Mouse (Mus musculus): Measurements from ENCODE around the gene Nans. TPM values are rescaled to one million over a fixed set of nuclear protein-coding genes. Genes with fewer than 3 reads are reported as not detected.

The Nans gene
- total RNA-seq, 2 experiments from 2014 or later, result 34.7 to 38.0 TPM

DNA sequence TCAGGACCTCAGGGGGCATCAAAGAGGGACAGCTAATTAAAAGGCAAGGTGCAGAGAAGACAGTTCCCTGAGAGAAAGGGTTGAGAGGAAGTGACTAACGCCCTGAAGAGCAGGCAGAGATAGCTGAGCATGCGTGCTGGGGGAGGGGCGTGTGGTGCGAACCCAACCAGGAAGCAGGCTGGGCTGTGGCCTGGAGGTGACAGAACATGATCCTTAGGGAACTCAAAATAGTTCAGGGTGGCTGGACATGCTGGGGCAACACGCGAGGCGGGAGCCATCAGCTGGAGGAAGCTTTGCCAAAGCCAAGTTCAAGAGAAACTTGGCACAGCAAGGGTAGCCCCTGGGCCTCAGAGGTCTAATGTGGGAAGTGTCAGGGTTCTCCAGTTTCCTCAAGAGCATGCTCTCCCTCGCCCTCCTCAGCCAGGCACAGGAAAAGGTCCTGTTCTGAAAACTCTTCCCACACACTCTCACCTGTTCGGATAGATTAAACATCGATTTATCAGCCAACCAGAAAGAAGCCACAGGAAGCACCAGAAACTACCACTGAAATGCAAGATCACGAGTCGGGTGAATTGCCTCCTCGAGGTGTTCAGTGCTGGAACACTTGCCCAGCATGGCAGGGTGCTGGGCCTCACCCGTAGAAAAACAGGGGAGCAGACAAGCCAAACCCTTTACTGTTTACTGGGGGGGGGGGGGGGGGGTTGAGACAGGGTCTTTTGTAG lies 3.2 kb upstream of the Nans start:
- peak; percentile 74 for DNase-seq

- peak; percentile 40 for DNase-seq
Measured at GRCm38 (mm10) chr4:46487348-46487747, 1.7 kb upstream of the Nans start.

- no peak for DNase-seq
Measured at GRCm38 (mm10) chr4:46493071-46493470, 4.0 kb downstream of the Nans start.

GRCm38 (mm10) chr4:46495543-46495942 lies 6.5 kb downstream of the Nans start:
- no peak for DNase-seq

DNA sequence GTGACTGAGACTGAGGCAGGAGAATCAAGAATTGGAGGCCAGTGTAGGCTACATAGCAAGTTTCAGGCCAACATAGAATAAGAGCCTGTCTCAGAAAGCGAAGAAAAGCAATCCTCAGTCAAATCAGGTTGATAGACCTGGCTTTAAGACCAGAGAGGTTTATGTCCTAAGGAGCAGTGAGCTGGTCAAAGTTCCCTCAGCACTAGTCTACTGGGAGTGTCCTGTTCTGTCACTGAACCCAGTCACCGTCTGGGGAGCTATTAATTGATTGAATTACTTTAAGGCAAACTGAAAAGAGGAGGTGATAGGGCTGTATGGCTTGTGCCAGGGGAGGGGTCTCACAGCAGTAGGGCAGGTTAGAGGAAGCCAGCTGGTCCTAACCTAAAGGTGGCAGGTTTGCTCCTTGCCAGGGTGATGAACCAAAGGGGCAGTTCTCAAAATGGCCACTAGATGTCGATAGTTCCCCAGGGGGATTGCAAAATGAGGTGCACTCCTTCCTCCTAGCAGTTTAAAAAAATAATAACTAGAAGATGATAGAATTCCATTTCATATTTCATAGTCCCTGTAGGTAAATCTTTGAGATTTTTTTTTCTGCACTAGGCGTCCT lies 8.3 kb downstream of the Nans start:
- DNase-seq, result peak; percentile 68

- DNase-seq, result no peak
Measured at GRCm38 (mm10) chr4:46498511-46498910, 9.5 kb downstream of the Nans start.

DNA sequence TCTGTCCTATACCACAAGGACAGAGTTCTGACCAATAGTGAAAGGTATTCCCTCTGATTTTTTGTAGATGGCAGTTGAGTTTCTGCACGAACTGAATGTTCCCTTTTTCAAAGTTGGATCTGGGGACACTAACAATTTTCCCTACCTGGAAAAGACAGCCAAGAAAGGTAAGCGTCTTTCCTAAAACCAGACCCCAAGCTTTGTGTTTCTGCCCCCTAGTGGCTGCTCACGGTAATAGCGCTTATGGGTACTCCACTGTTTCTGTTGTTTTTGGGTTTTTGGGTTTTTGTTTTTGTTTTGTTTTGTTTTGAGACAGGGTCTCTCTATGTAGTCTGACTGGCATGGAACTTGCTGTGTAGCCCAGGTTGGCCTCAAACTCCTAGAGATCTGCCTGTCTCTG lies 9.9 kb downstream of the Nans start:
- DNase-seq, result peak; percentile 42

- DNase-seq, result no peak
Measured at GRCm38 (mm10) chr4:46502606-46503502, 13.8 kb downstream of the Nans start.

DNA sequence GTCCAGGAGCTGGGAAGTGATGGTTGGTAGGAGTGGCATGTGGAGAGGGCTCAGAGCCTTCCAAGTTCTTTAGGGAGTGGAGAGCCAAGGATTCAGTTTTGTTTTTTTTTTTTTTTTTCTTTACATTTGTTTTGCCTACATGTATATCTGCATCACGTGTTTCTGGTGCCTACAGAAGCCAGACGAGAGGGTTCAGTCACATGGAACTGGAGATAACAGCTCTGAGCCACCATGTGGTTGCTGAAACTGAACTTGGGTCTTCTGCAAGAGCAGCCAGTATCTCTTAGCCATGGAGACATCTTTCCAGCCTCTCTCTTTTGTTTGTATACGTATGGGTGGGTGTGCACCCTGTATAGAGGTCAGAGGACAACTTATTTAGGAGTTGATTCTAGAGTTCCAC lies 14.8 kb downstream of the Nans start:
- DNase-seq, result no peak

- no peak for DNase-seq
Measured at GRCm38 (mm10) chr4:46505361-46506057, 16.5 kb downstream of the Nans start.

DNA sequence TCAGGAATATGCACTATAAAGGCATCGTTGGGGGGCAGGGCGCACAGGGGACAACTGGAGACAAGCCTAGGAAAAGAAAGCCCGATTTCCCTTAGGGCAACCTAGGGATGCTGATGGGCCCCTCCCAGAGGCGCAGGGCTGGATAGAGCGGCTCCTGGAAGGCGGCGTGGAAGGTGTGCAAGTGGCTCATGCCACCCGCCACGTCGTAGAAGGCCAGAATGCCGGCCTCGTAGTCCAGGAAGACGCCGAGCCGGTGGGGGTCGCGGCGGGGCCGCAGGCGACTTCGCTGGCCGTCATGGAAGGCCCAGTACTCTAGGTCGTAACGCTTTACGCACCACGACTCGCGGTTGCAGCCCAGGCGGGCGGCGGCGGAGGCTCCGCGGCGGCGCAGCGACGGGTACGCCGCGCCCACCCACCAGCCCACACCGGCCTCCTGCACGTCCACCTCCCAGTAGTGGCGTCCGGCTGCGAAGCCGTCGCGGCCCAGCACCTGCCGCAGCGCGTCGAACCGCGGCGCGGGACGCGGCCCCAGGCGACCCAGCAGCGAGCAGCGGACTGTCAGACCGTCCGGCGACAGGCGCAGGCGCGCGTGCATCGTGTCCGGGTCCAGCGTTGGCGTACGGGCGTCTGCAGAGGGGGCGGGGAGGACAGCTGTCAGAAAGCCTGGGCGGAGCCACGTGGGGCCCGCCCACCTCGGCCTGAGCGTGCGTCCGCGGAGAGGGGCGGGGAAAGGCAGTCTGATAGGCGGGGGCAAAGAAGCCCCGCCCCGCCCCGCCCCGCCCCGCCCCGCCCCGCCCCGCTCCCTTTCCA lies 18.0 kb downstream of the Nans start:
- peak; percentile 96 for DNase-seq

DNA sequence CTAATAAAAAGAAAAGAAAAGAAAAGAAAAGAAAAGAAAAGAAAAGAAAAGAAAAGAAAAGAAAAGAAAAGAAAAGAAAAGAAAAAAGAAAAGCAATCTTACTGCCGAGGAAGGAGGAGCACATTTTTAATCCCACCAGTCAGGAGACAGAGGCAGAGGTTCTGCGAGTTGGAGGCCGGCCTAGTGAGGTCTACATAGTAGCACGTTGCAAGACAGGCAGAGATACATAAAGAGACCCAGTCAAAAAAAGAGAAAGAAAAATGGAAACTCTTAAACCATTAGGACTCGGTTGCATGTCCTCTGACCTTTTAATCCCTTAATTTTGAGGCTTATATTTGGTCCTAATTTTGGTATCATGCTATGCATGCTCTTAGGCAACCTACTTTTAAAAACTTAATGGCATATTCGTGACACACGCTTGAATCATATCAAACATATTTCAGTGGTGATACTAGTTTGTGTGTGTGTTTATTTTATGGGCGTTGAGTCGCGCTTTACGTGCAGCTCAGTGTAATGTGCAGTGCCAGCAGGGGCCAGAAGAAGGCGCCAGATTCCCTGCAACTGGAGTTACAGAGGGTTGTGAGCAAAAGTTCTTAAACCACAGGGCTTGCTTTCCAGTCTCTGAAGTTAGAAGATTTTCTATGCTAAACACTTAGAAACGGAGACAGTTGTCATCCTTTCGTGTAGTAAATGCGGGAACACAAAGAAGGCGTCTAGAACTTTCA lies 18.9 kb downstream of the Nans start:
- DNase-seq, result peak; percentile 79

DNA sequence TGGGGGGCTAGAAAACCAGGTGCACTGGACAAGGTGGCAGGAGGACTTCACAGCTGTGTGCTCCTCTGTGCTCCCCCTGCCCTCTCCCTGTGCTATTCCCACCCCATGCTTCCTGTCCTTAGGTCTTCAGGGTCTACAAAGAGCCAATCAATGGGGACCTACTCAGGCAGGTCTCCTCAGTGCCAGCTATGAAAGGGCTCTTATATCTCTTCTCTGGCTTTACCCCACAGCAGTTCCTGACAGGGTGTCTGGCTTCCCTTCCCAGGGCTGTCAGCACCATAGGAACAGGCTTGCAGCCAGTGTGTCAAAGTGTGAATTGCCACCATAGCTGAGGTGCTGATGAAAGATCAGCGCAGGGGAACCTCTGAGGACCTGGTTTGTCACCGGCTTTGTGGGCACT lies 31.4 kb downstream of the Nans start:
- DNase-seq, result no peak

DNA sequence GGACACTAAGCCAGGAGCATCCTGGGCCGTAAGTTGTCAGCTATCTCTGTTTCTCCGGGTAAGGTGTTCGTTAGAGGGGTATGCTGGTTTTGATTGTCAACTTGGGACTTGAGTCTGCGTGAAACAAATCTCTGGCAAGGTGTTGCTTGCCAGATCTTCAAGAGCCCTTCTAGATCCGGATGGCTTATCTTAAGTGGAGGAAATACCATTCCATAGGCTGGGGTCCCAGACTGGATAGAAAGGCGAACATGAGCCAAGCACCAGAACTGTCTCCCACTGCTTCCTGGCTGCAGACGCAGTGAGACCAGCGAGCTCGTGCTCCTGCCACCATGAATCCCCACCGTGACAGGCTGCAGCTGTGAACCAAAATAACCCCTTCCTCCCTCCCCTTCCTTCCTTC lies 32.4 kb downstream of the Nans start:
- no peak for DNase-seq

- DNase-seq, result no peak
Measured at GRCm38 (mm10) chr4:46523324-46523723, 34.3 kb downstream of the Nans start.

DNA sequence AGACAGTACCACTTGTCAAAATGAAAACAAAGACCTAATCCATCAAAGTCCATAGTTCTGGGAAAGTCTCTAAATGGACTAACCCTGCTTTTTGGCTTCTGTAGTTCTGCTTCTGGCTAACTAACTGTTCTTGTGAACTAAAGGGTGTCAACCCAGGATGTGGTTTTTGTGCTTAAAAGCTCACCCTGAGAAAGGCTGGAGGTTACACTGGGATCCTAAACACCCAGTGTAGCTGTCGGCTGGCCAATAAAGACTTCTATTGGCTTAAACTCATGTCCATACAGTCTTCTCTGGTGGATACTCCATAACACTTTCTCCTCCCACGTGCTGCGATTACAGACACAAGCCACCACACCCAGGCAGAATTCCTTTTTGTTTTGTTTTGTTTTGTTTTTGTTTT lies 37.2 kb downstream of the Nans start:
- DNase-seq, result no peak

- no peak for DNase-seq
Measured at GRCm38 (mm10) chr4:46526798-46527557, 37.9 kb downstream of the Nans start.

GRCm38 (mm10) chr4:46527558-46527926 lies 38.5 kb downstream of the Nans start:
- DNase-seq, result no peak

- DNase-seq, result no peak
Measured at GRCm38 (mm10) chr4:46529722-46530121, 40.7 kb downstream of the Nans start.

- DNase-seq, result no peak
Measured at GRCm38 (mm10) chr4:46532511-46532910, 43.5 kb downstream of the Nans start.

All from gastrocnemius, postnatal 10 days (tissue).